Mouse (Mus musculus) hindbrain, embryonic 10.5 days (tissue): ENCODE results near the gene Syt3. TPM values are rescaled to one million over a fixed set of nuclear protein-coding genes. Genes with fewer than 3 reads are reported as not detected.

Experiments used
- DNase-seq: peaks from one replicate; pipeline ENCODE4 v3.0.0-alpha.2; 2017; ENCODE audit warnings: low spot score
- H3K27ac ChIP-seq: fragments of 300-500 bp; sonication (generic); 2 replicates; pipeline ENCODE4 v1.5.1; 2016; ENCODE audit warnings: mild to moderate bottlenecking, moderate library complexity
- H3K27me3 ChIP-seq: fragments of 300-500 bp; sonication (generic); 2 replicates; pipeline ENCODE4 v1.6.1; 2016; ENCODE audit warnings: mild to moderate bottlenecking; ENCODE audit not compliant: poor library complexity, insufficient read depth, severe bottlenecking
- H3K36me3 ChIP-seq: fragments of 300-500 bp; sonication (generic); 2 replicates; pipeline ENCODE4 v1.6.1; 2016; ENCODE audit warnings: mild to moderate bottlenecking, moderate library complexity
- H3K4me1 ChIP-seq: fragments of 300-500 bp; sonication (generic); replicated peaks from 2 replicates; pipeline ENCODE4 v1.6.1; 2016; ENCODE audit warnings: mild to moderate bottlenecking
- H3K4me3 ChIP-seq: fragments of 300-500 bp; sonication (generic); 2 replicates; pipeline ENCODE4 v1.5.1; 2016; ENCODE audit warnings: mild to moderate bottlenecking, moderate library complexity
- H3K9me3 ChIP-seq: fragments of 300-500 bp; sonication (generic); 2 replicates; pipeline ENCODE4 v1.6.1; 2016; ENCODE audit warnings: mild to moderate bottlenecking, moderate library complexity
- WGBS: fragments of 180-500 bp; shearing (Covaris S2); methylation state at CpG from one replicate; pipeline ENCODE4 v1.1.7; 2016; 5-methylcytosine and 5-hydroxymethylcytosine counted together
- polyA plus RNA-seq: library from polyadenylated mRNA; unstranded; fragments of >200 nt; fragmentation: Nextera tagmentation; extraction: Ambion mirVana; gene quantifications from 2 replicates; pipeline ENCODE4 v1.2.1, GENCODE M21; 2016

Gene Syt3
- polyA plus RNA-seq, 1 experiment from 2014 or later = 3.0 TPM

DNA sequence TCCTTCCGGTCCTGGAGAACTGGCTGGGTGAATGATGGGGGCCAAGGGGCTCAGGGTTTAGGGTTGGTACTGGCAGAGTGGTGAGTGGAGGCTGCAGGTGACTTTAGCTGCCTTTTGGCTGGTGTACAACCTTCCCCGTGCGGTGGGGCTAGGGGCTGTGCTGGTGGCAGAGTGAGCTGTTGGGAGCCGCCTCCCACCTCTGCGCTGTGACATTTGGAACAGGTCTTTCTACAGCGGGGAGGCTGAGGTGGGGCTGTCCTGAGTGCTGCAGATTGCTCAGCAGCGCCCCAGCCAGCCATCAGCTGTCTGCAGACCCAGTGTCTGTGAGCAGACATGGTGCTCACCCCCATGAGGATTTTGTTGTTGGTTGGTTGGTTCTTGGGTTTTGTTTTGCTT, 61.6 kb downstream of the Syt3 start:
- WGBS = 35% methylated on average over 7 of the region's 7 CpGs
- Histone ChIP-seq H3K4me1 (peaks cover 46% of the 10 kb centered on the region), H3K27ac (no peak overlapping the region), H3K27me3 (peaks cover 65% of the 10 kb centered on the region), H3K4me3 (peak overlapping the region; percentile 30; the same call in 1 of the 2 replicates), H3K36me3 (peaks cover 60% of the 10 kb centered on the region), H3K9me3 (no peaks in the 10 kb centered on the region)
- no peak for DNase-seq

DNA sequence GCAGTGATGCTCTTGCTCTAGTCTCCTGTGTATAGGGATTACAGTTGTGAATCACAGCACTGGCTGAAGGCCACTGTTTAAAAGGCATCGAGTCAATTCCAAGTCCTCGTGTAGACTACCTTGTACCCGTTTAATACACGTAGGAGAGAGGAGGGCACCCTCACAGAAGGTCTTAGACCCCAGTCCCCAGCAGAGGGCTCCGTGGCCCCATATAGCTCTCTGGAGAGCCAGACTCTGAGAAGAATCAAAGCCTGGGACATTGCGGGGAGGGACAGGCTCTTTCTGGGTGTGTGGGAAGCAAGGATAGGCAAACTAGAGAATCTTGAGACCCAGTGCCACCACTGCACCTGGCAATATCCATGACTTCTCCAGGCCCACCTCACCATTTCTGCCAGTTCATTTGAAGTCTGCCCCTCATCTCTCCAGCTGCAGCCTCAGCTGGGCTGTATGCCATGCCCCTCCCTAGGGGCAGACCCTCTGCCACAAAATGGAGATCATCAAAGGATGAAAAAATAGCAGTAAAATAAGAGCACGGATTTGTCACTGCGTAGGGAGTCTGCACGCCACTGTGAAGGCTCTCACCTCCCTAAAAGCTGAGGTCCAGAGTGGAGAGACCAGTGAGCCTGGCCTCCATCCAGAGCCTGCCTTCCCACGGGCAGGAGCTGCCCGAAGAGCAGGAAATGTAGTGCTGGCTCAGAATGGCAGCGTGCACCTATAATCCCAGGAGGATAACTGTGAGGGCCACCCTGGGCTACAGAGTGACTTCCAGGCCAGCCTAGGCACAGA, 62.4 kb downstream of the Syt3 start:
- peaks cover 57% of the 10 kb centered on the region for H3K27me3 ChIP-seq
- 63% methylated on average over 12 of the region's 12 CpGs for WGBS
- peaks cover 44% of the 10 kb centered on the region for H3K4me1 ChIP-seq
- H3K27ac ChIP-seq = no peak overlapping the region
- H3K4me3 ChIP-seq = no peak overlapping the region
- H3K36me3 ChIP-seq = peaks cover 62% of the 10 kb centered on the region
- H3K9me3 ChIP-seq = no peaks in the 10 kb centered on the region
- no peak for DNase-seq

Other genes with a start within 250 kb of the Syt3 start
- not detected in 2 replicates for gene Klk1b16, start 247.3 kb upstream of the Syt3 start, polyA plus RNA-seq
- not detected in 2 replicates for gene Klk1b24, start 195.9 kb upstream of the Syt3 start, polyA plus RNA-seq
- gene Klk1b3, start 185.9 kb upstream of the Syt3 start, polyA plus RNA-seq = not detected in 2 replicates
- not detected in 2 replicates for gene Klk1b4, start 176.7 kb upstream of the Syt3 start, polyA plus RNA-seq
- not detected in 2 replicates for gene Klk1b5, start 168.2 kb upstream of the Syt3 start, polyA plus RNA-seq
- gene Klk1, start 158.7 kb upstream of the Syt3 start, polyA plus RNA-seq = not detected in 2 replicates
- gene Gm36864, start 147.9 kb upstream of the Syt3 start, polyA plus RNA-seq = 0.10 TPM in 1 of 2 replicates, not detected in the other
- 1.0 and 1.5 TPM in 2 replicates for gene 1700028J19Rik, start 137.4 kb upstream of the Syt3 start, polyA plus RNA-seq
- gene 2410002F23Rik, start 137.4 kb upstream of the Syt3 start, polyA plus RNA-seq = 173 and 174 TPM in 2 replicates
- 0.09 and 0.12 TPM in 2 replicates for gene Acp4, start 126.7 kb upstream of the Syt3 start, polyA plus RNA-seq
- gene Gm15517, start 122.7 kb upstream of the Syt3 start, polyA plus RNA-seq = not detected in 2 replicates
- 1.8 and 2.1 TPM in 2 replicates for gene Clec11a, start 77.2 kb upstream of the Syt3 start, polyA plus RNA-seq
- gene Shank1, start 73.8 kb upstream of the Syt3 start, polyA plus RNA-seq = 1.2 and 4.6 TPM in 2 replicates
- gene 1700008O03Rik, start 1.7 kb downstream of the Syt3 start, polyA plus RNA-seq = 2.1 and 2.7 TPM in 2 replicates
- 1.7 and 4.4 TPM in 2 replicates for gene Lrrc4b, start 44.9 kb downstream of the Syt3 start, polyA plus RNA-seq
- 0.78 and 1.8 TPM in 2 replicates for gene Aspdh, start 81.3 kb downstream of the Syt3 start, polyA plus RNA-seq
- gene Josd2, start 83.9 kb downstream of the Syt3 start, polyA plus RNA-seq = 86.2 and 89.2 TPM in 2 replicates
- gene Emc10, start 112.4 kb downstream of the Syt3 start, polyA plus RNA-seq = 102 and 122 TPM in 2 replicates
- gene Fam71e1, start 112.5 kb downstream of the Syt3 start, polyA plus RNA-seq = 17.1 and 20.5 TPM in 2 replicates
- gene Mybpc2, start 140.6 kb downstream of the Syt3 start, polyA plus RNA-seq = 0.10 and 0.12 TPM in 2 replicates
- gene Spib, start 148.0 kb downstream of the Syt3 start, polyA plus RNA-seq = 0.09 TPM in 1 of 2 replicates, not detected in the other
- 133 and 161 TPM in 2 replicates for gene Pold1, start 164.7 kb downstream of the Syt3 start, polyA plus RNA-seq
- gene Nr1h2, start 169.8 kb downstream of the Syt3 start, polyA plus RNA-seq = 83.2 and 94.9 TPM in 2 replicates
- gene Napsa, start 188.3 kb downstream of the Syt3 start, polyA plus RNA-seq = 0.38 and 0.86 TPM in 2 replicates
- gene Kcnc3, start 206.6 kb downstream of the Syt3 start, polyA plus RNA-seq = 1.3 and 1.5 TPM in 2 replicates